Mouse (Mus musculus): ENCODE results near the gene Coq10b. TPM values are rescaled to one million over a fixed set of nuclear protein-coding genes. Genes with fewer than 3 reads are reported as not detected.
"Not testable (repeated sequence)": the region's sequence is repeated elsewhere in the genome, so short reads cannot be mapped to it uniquely, and the experiment has no call there.

Coq10b gene
- polyA plus RNA-seq, 2 experiments: 12.2 to 19.1 TPM

- DNase-seq (ENCODE audit: low spot score) (no peak), ATAC-seq (ENCODE audit: low FRiP score, low read depth) (no peak)
- Histone ChIP-seq H3K4me3 (replicated peaks; ENCODE audit: low read length) (no peak overlapping the region), H3K4me2 (replicated peaks; ENCODE audit: low read depth, low read length, severe bottlenecking) (no peak overlapping the region), H3K9me3 (ENCODE audit: control insufficient read depth, low read length) (no peaks in the 10 kb centered on the region), H3K27ac (replicated peaks; ENCODE audit: low read depth, low read length) (no peak overlapping the region), H3K4me1 (ENCODE audit: control insufficient read depth, insufficient read depth, low read length) (no peaks in the 10 kb centered on the region; the same call in 1 of the 2 replicates), H3K27me3 (ENCODE audit: control insufficient read depth, insufficient read depth, low read length) (no peaks in the 10 kb centered on the region), H3K9ac (ENCODE audit: low read depth, low read length, severe bottlenecking) (no peak overlapping the region), H3K36me3 (ENCODE audit: control insufficient read depth, insufficient read depth, low read length) (no peaks in the 10 kb centered on the region)
- WGBS: 64% methylated on average over 4 of the region's 4 CpGs
- no peak for TF ChIP-seq POLR2A (IDR thresholded peaks at IDR 0.05; ENCODE audit: borderline replicate concordance, extremely low read depth, insufficient read depth, insufficient read length)
Measured at GRCm38 (mm10) chr1:55048841-55049587, 3.6 kb upstream of the Coq10b start.

- no peak for DNase-seq (ENCODE audit: low spot score)
- 70% methylated on average over 3 of the region's 3 CpGs for WGBS
- Histone ChIP-seq H3K9ac (ENCODE audit: low read depth, low read length, severe bottlenecking) (no peak overlapping the region), H3K9me3 (ENCODE audit: control insufficient read depth, low read length) (no peaks in the 10 kb centered on the region), H3K36me3 (ENCODE audit: control insufficient read depth, insufficient read depth, low read length) (no peaks in the 10 kb centered on the region), H3K4me2 (replicated peaks; ENCODE audit: low read depth, low read length, severe bottlenecking) (peak overlapping the region; percentile 79; the same call in 1 of the 2 replicates), H3K4me1 (ENCODE audit: control insufficient read depth, insufficient read depth, low read length) (no peaks in the 10 kb centered on the region; the same call in 1 of the 2 replicates), H3K4me3 (replicated peaks; ENCODE audit: low read length) (no peak overlapping the region), H3K27ac (replicated peaks; ENCODE audit: low read depth, low read length) (no peak overlapping the region), H3K27me3 (ENCODE audit: control insufficient read depth, insufficient read depth, low read length) (no peaks in the 10 kb centered on the region)
- no peak for ATAC-seq (ENCODE audit: low FRiP score, low read depth)
- TF ChIP-seq POLR2A (IDR thresholded peaks at IDR 0.05; ENCODE audit: borderline replicate concordance, extremely low read depth, insufficient read depth, insufficient read length): no peak
Measured at GRCm38 (mm10) chr1:55051671-55052070, 899 bp upstream of the Coq10b start.

- peak overlapping the region; percentile 33; the same call in 1 of the 2 replicates for H3K27ac ChIP-seq (replicated peaks; ENCODE audit: low read depth, low read length)
- WGBS: under 1% methylated on average over 29 of the region's 42 CpGs
- ATAC-seq (ENCODE audit: low FRiP score, low read depth): peak; percentile 63
- H3K4me1 ChIP-seq (ENCODE audit: control insufficient read depth, insufficient read depth, low read length): no peaks in the 10 kb centered on the region; the same call in 1 of the 2 replicates
- no peaks in the 10 kb centered on the region for H3K27me3 ChIP-seq (ENCODE audit: control insufficient read depth, insufficient read depth, low read length)
- no peaks in the 10 kb centered on the region for H3K36me3 ChIP-seq (ENCODE audit: control insufficient read depth, insufficient read depth, low read length)
- peak overlapping the region; percentile 85 for H3K4me3 ChIP-seq (replicated peaks; ENCODE audit: low read length)
- H3K9ac ChIP-seq (ENCODE audit: low read depth, low read length, severe bottlenecking): peak overlapping the region; percentile 78
- peak overlapping the region; percentile 79 for H3K4me2 ChIP-seq (replicated peaks; ENCODE audit: low read depth, low read length, severe bottlenecking)
- no peaks in the 10 kb centered on the region for H3K9me3 ChIP-seq (ENCODE audit: control insufficient read depth, low read length)
- no peak for TF ChIP-seq POLR2A (IDR thresholded peaks at IDR 0.05; ENCODE audit: borderline replicate concordance, extremely low read depth, insufficient read depth, insufficient read length)
- peak; percentile 7 for DNase-seq (ENCODE audit: low spot score)
Measured at GRCm38 (mm10) chr1:55053005-55053404, 435 bp downstream of the Coq10b start.

GRCm38 (mm10) chr1:55053596-55053995 is 1.0 kb downstream of the Coq10b start:
- Histone ChIP-seq H3K27ac (replicated peaks; ENCODE audit: low read depth, low read length) (no peak overlapping the region), H3K9ac (ENCODE audit: low read depth, low read length, severe bottlenecking) (no peak overlapping the region; the same call in 1 of the 2 replicates), H3K9me3 (ENCODE audit: control insufficient read depth, low read length) (no peaks in the 10 kb centered on the region), H3K4me3 (replicated peaks; ENCODE audit: low read length) (peak overlapping the region; percentile 85), H3K36me3 (ENCODE audit: control insufficient read depth, insufficient read depth, low read length) (no peaks in the 10 kb centered on the region), H3K4me1 (ENCODE audit: control insufficient read depth, insufficient read depth, low read length) (no peaks in the 10 kb centered on the region; the same call in 1 of the 2 replicates), H3K4me2 (replicated peaks; ENCODE audit: low read depth, low read length, severe bottlenecking) (peak overlapping the region; percentile 79), H3K27me3 (ENCODE audit: control insufficient read depth, insufficient read depth, low read length) (no peaks in the 10 kb centered on the region)
- ATAC-seq (ENCODE audit: low FRiP score, low read depth): no peak
- no peak for DNase-seq (ENCODE audit: low spot score)
- 74% methylated on average over 4 of the region's 4 CpGs for WGBS
- TF ChIP-seq POLR2A (IDR thresholded peaks at IDR 0.05; ENCODE audit: borderline replicate concordance, extremely low read depth, insufficient read depth, insufficient read length): no peak

- Histone ChIP-seq H3K27ac (replicated peaks; ENCODE audit: low read depth, low read length) (no peak overlapping the region), H3K4me1 (ENCODE audit: control insufficient read depth, insufficient read depth, low read length) (no peaks in the 10 kb centered on the region; the same call in 1 of the 2 replicates), H3K4me3 (replicated peaks; ENCODE audit: low read length) (no peak overlapping the region), H3K9ac (ENCODE audit: low read depth, low read length, severe bottlenecking) (no peak overlapping the region), H3K9me3 (ENCODE audit: control insufficient read depth, low read length) (no peaks in the 10 kb centered on the region), H3K4me2 (replicated peaks; ENCODE audit: low read depth, low read length, severe bottlenecking) (no peak overlapping the region), H3K27me3 (ENCODE audit: control insufficient read depth, insufficient read depth, low read length) (no peaks in the 10 kb centered on the region), H3K36me3 (ENCODE audit: control insufficient read depth, insufficient read depth, low read length) (no peaks in the 10 kb centered on the region)
- 87% methylated on average over 5 of the region's 5 CpGs for WGBS
- DNase-seq (ENCODE audit: low spot score) (no peak), ATAC-seq (ENCODE audit: low FRiP score, low read depth) (no peak)
- no peak for TF ChIP-seq POLR2A (IDR thresholded peaks at IDR 0.05; ENCODE audit: borderline replicate concordance, extremely low read depth, insufficient read depth, insufficient read length)
Measured at GRCm38 (mm10) chr1:55055322-55056115, 2.9 kb downstream of the Coq10b start.

- not testable (repeated sequence) for H3K9me3 ChIP-seq (ENCODE audit: control insufficient read depth, low read length); H3K27ac ChIP-seq (replicated peaks; ENCODE audit: low read depth, low read length); H3K4me1 ChIP-seq (ENCODE audit: control insufficient read depth, insufficient read depth, low read length); H3K9ac ChIP-seq (ENCODE audit: low read depth, low read length, severe bottlenecking); ATAC-seq (ENCODE audit: low FRiP score, low read depth); H3K4me2 ChIP-seq (replicated peaks; ENCODE audit: low read depth, low read length, severe bottlenecking); H3K27me3 ChIP-seq (ENCODE audit: control insufficient read depth, insufficient read depth, low read length); H3K4me3 ChIP-seq (replicated peaks; ENCODE audit: low read length); DNase-seq (ENCODE audit: low spot score)
- 94% methylated on average over 2 of the region's 3 CpGs for WGBS
- peaks cover 11% of the 10 kb centered on the region for H3K36me3 ChIP-seq (ENCODE audit: control insufficient read depth, insufficient read depth, low read length)
Measured at GRCm38 (mm10) chr1:55058383-55058782, 5.8 kb downstream of the Coq10b start.

Measured in limb, embryonic 14.5 days (tissue).